Mouse (Mus musculus): ENCODE results near the gene Vav3. TPM values are rescaled to one million over a fixed set of nuclear protein-coding genes. Genes with fewer than 3 reads are reported as not detected.

The Vav3 gene
- polyA plus RNA-seq, 1 experiment from 2014 or later: 8.1 TPM

DNA sequence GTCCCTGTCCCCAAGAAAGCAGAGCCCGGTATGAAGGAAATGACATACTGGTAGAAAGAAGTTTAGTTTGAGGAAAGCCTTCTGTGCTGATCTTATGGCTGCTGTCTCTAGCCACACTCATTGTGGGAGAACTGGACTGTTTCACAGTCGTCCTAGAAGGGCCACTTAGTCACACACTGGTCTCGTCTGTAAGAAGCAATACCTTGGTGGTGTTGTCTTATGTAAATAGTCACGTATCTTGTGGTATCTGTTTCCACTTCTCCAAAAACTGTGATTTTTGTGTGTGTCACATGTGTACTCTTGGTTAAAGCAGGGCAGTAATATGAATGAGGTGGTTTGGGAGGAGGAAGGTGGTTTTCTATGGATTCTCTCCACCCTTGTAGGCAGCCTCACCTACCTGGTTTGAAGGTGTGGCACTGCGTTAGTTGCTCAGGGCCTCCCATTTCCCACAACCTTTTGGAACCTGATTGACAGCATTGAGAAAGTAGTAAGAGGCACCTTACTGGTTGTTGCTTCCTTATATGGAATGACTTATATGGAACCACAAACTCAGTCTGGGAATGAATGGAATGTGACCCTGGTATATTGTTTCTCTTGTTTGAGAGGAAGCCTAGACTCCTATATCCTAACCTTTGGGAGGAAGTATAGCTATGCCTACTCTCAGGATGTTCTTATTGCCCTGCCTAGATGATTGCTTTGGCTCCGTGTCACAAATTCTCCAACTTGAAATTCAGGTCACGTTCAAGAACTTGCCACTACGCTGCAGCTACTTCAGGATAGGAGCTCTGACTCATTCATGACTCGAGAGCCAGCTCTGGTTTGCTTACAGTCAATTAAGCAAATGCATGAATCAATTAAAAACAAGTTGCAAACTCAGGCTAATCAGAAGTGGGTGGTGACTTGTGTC is 28.2 kb downstream of the Vav3 start:
- ChIA-PET POLR2A (interaction anchor here (0.7 kb wide), 1 partner anchor 314 kb away, joined by 3 read pairs; no protein-coding TSS in a partner anchor), CTCF (interaction anchor here (0.6 to 2.3 kb wide), 5 partner anchors 11 to 88 kb away, joined by 3 to 6 read pairs (median 3); no protein-coding TSS in a partner anchor)
- no peaks in the 10 kb centered on the region for H3K27me3 ChIP-seq
- TF ChIP-seq CTCF (IDR thresholded peaks at IDR 0.05): no peak
- ATAC-seq (peak; percentile 78), DNase-seq (ENCODE audit: low read depth, low spot score) (peak; percentile 44)
- in situ Hi-C loops (cut with MboI; ENCODE audit: low pct_unique_long_range_greater_than_20kb): no loop called here

- DNase-seq (ENCODE audit: low read depth, low spot score): no peak
- CTCF ChIA-PET: interaction anchor here (0.7 to 2.5 kb wide), 4 partner anchors 9 to 19 kb away, joined by 3 to 11 read pairs (median 5); no protein-coding TSS in a partner anchor
- no peak for ATAC-seq
- POLR2A ChIA-PET: interaction anchor here (0.5 to 1.3 kb wide), 3 partner anchors 16 to 29 kb away, joined by 3 to 4 read pairs (median 3); no protein-coding TSS in a partner anchor
- no peaks in the 10 kb centered on the region for H3K27me3 ChIP-seq
- in situ Hi-C loops (cut with MboI; ENCODE audit: low pct_unique_long_range_greater_than_20kb): no loop called here
- TF ChIP-seq CTCF (IDR thresholded peaks at IDR 0.05): no peak
These were observed 31.1 kb downstream of the Vav3 start for GRCm38 (mm10) chr3:109371576-109371975.

- H3K27me3 ChIP-seq: no peaks in the 10 kb centered on the region
- DNase-seq (ENCODE audit: low read depth, low spot score) (no peak), ATAC-seq (no peak)
- in situ Hi-C loops (cut with MboI; ENCODE audit: low pct_unique_long_range_greater_than_20kb): no loop called here
- no peak for TF ChIP-seq CTCF (IDR thresholded peaks at IDR 0.05)
- ChIA-PET CTCF (interaction anchor here (2.5 kb wide), 1 partner anchor 12 kb away, joined by 11 read pairs; no protein-coding TSS in a partner anchor), POLR2A (interaction anchor here (1.3 kb wide), 1 partner anchor 15 kb away, joined by 4 read pairs; no protein-coding TSS in a partner anchor)
These were observed 32.2 kb downstream of the Vav3 start for GRCm38 (mm10) chr3:109372678-109373077.

DNA sequence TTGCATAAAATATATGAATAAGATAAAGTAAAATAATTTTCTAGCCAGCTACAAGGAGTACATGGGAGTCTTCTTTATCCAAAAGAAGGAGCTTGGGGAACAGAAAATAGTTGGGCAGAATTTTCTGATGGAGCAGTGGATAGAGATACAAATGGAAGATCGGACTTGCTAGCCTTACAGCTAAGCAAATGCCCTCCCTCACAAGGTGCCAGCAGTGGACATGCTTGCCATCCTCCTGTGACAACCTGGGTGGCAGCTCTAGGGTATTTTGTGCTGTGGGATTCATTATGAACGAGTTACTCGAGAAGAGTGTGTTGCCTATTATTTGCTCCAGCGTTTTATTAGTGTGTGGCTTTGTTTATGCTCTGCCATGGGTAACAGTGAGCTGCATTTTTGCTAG is 37.8 kb downstream of the Vav3 start:
- ChIA-PET POLR2A (no interaction called here), CTCF (interaction anchor here (0.8 to 1.4 kb wide), 3 partner anchors 8 to 17 kb away, joined by 3 to 4 read pairs (median 4); no protein-coding TSS in a partner anchor)
- DNase-seq (ENCODE audit: low read depth, low spot score) (no peak), ATAC-seq (no peak)
- TF ChIP-seq CTCF (IDR thresholded peaks at IDR 0.05): no peak
- no peaks in the 10 kb centered on the region for H3K27me3 ChIP-seq
- in situ Hi-C loops (cut with MboI; ENCODE audit: low pct_unique_long_range_greater_than_20kb): no loop called here

DNA sequence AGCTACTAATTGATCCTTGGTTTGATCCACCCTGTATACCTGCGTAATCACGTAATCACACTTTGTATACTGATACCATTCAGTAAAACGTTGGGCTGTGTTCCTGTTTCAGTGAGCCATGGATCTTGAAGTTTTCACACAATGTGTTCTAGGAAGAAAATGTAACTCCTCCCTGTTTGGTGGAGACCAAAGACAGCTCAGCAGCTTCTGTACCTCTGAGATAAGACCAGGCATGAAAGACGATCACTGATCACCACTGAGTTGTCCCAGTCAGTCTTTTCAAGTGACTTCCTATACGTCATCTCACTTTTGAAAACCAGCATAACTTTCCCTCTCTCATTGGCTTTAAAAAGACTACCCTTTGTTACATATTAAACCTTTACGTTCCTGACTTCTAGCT is 38.2 kb downstream of the Vav3 start:
- ATAC-seq (no peak), DNase-seq (ENCODE audit: low read depth, low spot score) (no peak)
- ChIA-PET POLR2A (interaction anchor here (1.9 kb wide), 1 partner anchor 10 kb away, joined by 5 read pairs; no protein-coding TSS in a partner anchor), CTCF (interaction anchor here (0.8 to 2.3 kb wide), 5 partner anchors 9 to 18 kb away, joined by 3 to 13 read pairs (median 4); no protein-coding TSS in a partner anchor)
- TF ChIP-seq CTCF (IDR thresholded peaks at IDR 0.05): no peak
- in situ Hi-C loops (cut with MboI; ENCODE audit: low pct_unique_long_range_greater_than_20kb): no loop called here
- H3K27me3 ChIP-seq: no peaks in the 10 kb centered on the region

DNA sequence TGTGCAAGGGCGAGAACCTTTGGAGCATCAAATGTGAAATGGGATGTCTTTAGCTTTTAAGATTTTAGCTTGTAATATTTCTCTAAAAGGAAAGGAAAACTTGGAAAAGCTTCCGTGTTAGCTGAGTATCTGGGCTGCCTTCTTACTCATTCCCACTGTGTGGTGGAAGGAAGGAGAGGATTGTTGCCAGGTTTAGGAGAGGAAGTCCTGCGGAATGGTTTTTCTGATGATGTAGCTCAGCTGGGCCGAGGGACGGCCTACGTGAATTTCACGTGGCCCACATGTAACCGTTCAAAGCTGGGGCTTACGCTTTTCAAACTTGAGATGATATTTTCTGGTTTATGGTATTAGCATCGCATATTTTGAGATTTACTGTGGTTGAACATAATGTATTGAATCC is 48.3 kb downstream of the Vav3 start:
- no peak for ATAC-seq
- no peak for DNase-seq (ENCODE audit: low read depth, low spot score)
- ChIA-PET CTCF (interaction anchor here (1.6 to 2.3 kb wide), 5 partner anchors 9 to 29 kb away, joined by 4 to 13 read pairs (median 6); no protein-coding TSS in a partner anchor), POLR2A (interaction anchor here (1.2 kb wide), 1 partner anchor 9 kb away, joined by 5 read pairs; no protein-coding TSS in a partner anchor)
- in situ Hi-C loops (cut with MboI; ENCODE audit: low pct_unique_long_range_greater_than_20kb): no loop called here
- H3K27me3 ChIP-seq: no peaks in the 10 kb centered on the region
- no peak for TF ChIP-seq CTCF (IDR thresholded peaks at IDR 0.05)

- no peaks in the 10 kb centered on the region for H3K27me3 ChIP-seq
- CTCF ChIA-PET: interaction anchor here (1.7 to 2.0 kb wide), 2 partner anchors 9 to 25 kb away, joined by 4 to 6 read pairs; no protein-coding TSS in a partner anchor
- DNase-seq (ENCODE audit: low read depth, low spot score) (no peak), ATAC-seq (no peak)
- no peak for TF ChIP-seq CTCF (IDR thresholded peaks at IDR 0.05)
- POLR2A ChIA-PET: interaction anchor here (1.1 kb wide), 1 partner anchor 9 kb away, joined by 4 read pairs; no protein-coding TSS in a partner anchor
- in situ Hi-C loops (cut with MboI; ENCODE audit: low pct_unique_long_range_greater_than_20kb): no loop called here
These were observed 61.1 kb downstream of the Vav3 start for GRCm38 (mm10) chr3:109401527-109401926.

DNA sequence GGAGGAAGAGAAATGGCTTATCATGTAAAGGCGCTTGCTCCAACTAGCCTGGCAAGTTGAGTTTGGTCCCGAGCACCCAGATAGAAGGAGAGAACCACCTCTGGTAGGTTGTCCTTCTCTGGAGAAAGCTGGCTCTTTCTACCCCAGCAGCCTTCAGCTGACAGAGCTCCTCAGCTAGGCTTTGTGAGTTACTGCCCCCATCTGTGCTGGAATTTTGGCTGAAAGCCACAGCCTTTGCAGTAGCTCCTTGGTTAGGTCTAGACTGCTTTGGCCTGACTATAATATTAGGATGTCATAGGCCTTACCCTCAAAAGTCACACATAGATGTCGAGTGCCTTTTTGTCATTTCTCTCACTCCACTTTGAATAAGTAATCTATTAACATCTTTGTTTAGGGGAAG is 70.8 kb downstream of the Vav3 start:
- DNase-seq (ENCODE audit: low read depth, low spot score) (no peak), ATAC-seq (peak; percentile 60)
- TF ChIP-seq CTCF (IDR thresholded peaks at IDR 0.05): no peak
- H3K27me3 ChIP-seq: no peaks in the 10 kb centered on the region
- ChIA-PET CTCF (interaction anchor here (0.8 to 1.6 kb wide), 9 partner anchors 9 to 247 kb away, joined by 3 to 6 read pairs (median 4); no protein-coding TSS in a partner anchor), POLR2A (no interaction called here)
- in situ Hi-C loops (cut with MboI; ENCODE audit: low pct_unique_long_range_greater_than_20kb): no loop called here

DNA sequence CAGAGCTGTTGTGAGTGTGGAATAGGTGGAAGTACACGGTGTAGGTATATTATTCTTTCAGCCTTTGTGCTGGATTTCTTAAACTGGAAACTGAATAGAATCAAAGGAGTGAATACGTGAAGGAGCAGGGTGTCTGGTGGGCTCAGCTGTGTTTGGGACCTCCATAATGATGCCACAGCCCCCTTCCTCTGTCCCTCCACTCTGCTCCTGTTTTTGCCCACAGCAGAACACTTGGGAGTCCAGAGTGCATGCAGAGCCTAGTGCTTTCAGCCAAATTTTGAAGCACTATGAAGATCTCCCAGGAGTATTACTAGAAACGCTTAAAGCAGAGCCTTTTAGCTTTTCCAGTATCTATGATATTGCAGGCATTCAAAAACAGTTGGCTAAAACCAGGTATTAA is 80.0 kb downstream of the Vav3 start:
- H3K27me3 ChIP-seq: no peaks in the 10 kb centered on the region
- DNase-seq (ENCODE audit: low read depth, low spot score): no peak
- no peak for ATAC-seq
- ChIA-PET POLR2A (interaction anchor here (0.7 kb wide), 1 partner anchor 40 kb away, joined by 4 read pairs; no protein-coding TSS in a partner anchor), CTCF (interaction anchor here (0.9 to 1.2 kb wide), 2 partner anchors 9 to 34 kb away, joined by 3 to 4 read pairs; no protein-coding TSS in a partner anchor)
- no peak for TF ChIP-seq CTCF (IDR thresholded peaks at IDR 0.05)
- in situ Hi-C loops (cut with MboI; ENCODE audit: low pct_unique_long_range_greater_than_20kb): no loop called here

- in situ Hi-C loops (cut with MboI; ENCODE audit: low pct_unique_long_range_greater_than_20kb): no loop called here
- ChIA-PET CTCF (interaction anchor here (1.0 to 1.2 kb wide), 2 partner anchors 35 to 68 kb away, joined by 3 read pairs; no protein-coding TSS in a partner anchor), POLR2A (no interaction called here)
- ATAC-seq: peak; percentile 62
- TF ChIP-seq CTCF (IDR thresholded peaks at IDR 0.05): no peak
- peak; percentile 31 for DNase-seq (ENCODE audit: low read depth, low spot score)
- no peaks in the 10 kb centered on the region for H3K27me3 ChIP-seq
These were observed 80.6 kb downstream of the Vav3 start for GRCm38 (mm10) chr3:109421019-109421418.
